Mouse (Mus musculus): ENCODE results near the gene Ddc. TPM values are rescaled to one million over a fixed set of nuclear protein-coding genes. Genes with fewer than 3 reads are reported as not detected.

Gene Ddc
- polyA plus RNA-seq, 1 experiment from 2014 or later = 4.9 TPM

DNA sequence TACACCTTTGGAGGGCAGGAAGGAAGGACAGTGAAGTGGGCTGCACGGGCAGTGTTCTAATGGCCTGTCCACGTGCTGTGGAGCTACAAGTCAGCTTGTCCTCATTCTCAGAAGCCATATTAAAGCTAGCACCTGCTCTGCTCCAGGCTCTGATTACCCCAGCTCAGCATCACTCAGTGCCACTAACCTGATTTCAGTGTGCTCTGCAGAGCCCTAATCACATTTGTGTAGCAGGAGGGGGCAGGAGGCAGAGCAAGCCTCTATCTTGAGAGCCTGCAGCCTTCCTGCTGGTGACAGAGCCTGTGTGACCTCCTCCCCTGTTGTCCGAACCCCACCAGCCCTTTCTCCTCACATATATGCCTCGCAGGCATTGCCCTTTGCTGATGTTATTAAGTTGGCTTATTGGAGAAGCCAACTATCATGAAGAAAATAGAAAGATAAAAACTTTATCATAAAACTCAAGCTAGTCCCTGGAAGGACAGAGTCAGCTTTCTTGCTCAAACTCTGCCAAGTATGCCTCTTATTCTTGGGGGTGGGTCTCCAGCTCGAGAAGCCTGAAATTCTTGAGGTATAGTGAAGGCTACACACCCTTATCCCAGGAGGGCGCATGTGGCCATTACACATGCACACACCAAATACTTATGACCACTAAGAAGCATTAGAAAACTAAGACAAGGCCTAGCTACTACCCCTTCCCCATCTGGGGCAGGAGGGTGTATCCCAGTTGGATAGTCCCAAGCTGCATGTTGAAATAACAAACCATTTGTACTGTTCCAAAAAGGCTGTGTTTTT lies 47.3 kb downstream of the Ddc start:
- H3K4me1 ChIP-seq = peaks cover 17% of the 10 kb centered on the region; the same call in 1 of the 2 replicates
- H3K9ac ChIP-seq = no peak overlapping the region
- H3K4me2 ChIP-seq (replicated peaks) = no peak overlapping the region
- no peak overlapping the region; the same call in 1 of the 2 replicates for H3K27ac ChIP-seq
- no peaks in the 10 kb centered on the region for H3K27me3 ChIP-seq (replicated peaks)
- no peaks in the 10 kb centered on the region for H3K9me3 ChIP-seq
- H3K36me3 ChIP-seq = no peaks in the 10 kb centered on the region
- WGBS = 57% methylated on average over 6 of the region's 6 CpGs
- H3K4me3 ChIP-seq = no peak overlapping the region
- ATAC-seq (ENCODE audit: low FRiP score, low read depth) = no peak

- ATAC-seq (ENCODE audit: low FRiP score, low read depth) = no peak
- H3K4me2 ChIP-seq (replicated peaks) = no peak overlapping the region
- peaks cover 15% of the 10 kb centered on the region; the same call in 1 of the 2 replicates for H3K4me1 ChIP-seq
Measured at GRCm38 (mm10) chr11:11849513-11850311, 48.2 kb downstream of the Ddc start.

GRCm38 (mm10) chr11:11848467-11848866 lies 49.5 kb downstream of the Ddc start:
- Histone ChIP-seq H3K4me3 (no peak overlapping the region), H3K36me3 (no peaks in the 10 kb centered on the region), H3K9me3 (no peaks in the 10 kb centered on the region), H3K27ac (no peak overlapping the region), H3K4me2 (replicated peaks) (no peak overlapping the region), H3K9ac (no peak overlapping the region), H3K4me1 (peaks cover 22% of the 10 kb centered on the region; the same call in 1 of the 2 replicates), H3K27me3 (replicated peaks) (no peaks in the 10 kb centered on the region)
- 92% methylated on average over 4 of the region's 4 CpGs for WGBS
- no peak for ATAC-seq (ENCODE audit: low FRiP score, low read depth)

More at GRCm38 (mm10) chr11:11849513-11850311, 48.2 kb downstream of the Ddc start:
- Histone ChIP-seq H3K9me3 (no peaks in the 10 kb centered on the region), H3K36me3 (no peaks in the 10 kb centered on the region), H3K9ac (no peak overlapping the region), H3K27ac (no peak overlapping the region), H3K4me3 (no peak overlapping the region), H3K27me3 (replicated peaks) (no peaks in the 10 kb centered on the region)
- 75% methylated on average over 13 of the region's 13 CpGs for WGBS

GRCm38 (mm10) chr11:11845044-11845443 lies 52.9 kb downstream of the Ddc start:
- no peak for ATAC-seq (ENCODE audit: low FRiP score, low read depth)
- H3K27ac ChIP-seq = no peak overlapping the region
- no peak overlapping the region for H3K4me3 ChIP-seq
- H3K9me3 ChIP-seq = no peaks in the 10 kb centered on the region
- no peaks in the 10 kb centered on the region for H3K36me3 ChIP-seq
- no peak overlapping the region for H3K4me2 ChIP-seq (replicated peaks)
- no peaks in the 10 kb centered on the region for H3K27me3 ChIP-seq (replicated peaks)
- H3K9ac ChIP-seq = no peak overlapping the region
- H3K4me1 ChIP-seq = peaks cover 13% of the 10 kb centered on the region; the same call in 1 of the 2 replicates
- 39% methylated on average over 8 of the region's 8 CpGs for WGBS

DNA sequence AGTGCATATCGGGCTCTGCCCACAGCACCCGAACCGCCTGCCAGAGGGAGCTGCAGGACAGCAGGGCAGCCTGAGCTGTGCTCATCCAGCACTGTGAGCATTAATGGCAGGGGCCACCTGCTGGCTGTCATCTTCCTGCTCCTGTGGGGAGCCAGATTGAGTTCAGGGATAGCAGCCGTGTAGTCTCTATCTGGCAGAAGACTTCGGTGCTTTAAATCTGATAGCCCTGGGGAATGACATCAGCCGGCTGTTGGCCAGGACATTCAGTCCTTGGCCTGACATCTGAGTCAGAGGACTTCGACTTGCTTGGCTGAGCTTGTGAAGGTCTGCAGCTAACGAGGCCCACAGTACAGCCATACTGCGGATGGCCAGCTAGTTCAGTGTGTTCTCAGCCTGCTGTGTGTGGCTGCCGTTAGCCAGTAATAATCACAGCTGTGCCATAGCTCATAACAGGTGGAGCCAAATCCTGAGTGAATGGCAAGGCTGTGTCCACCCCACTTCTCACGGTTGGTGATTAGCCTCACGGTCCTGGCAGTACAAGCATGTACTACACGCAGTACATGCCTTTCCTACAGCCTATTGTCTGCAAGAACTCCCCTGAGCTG lies 53.5 kb downstream of the Ddc start:
- Histone ChIP-seq H3K9ac (no peak overlapping the region), H3K27me3 (replicated peaks) (no peaks in the 10 kb centered on the region), H3K4me1 (peaks cover 13% of the 10 kb centered on the region; the same call in 1 of the 2 replicates), H3K4me2 (replicated peaks) (no peak overlapping the region), H3K36me3 (no peaks in the 10 kb centered on the region), H3K9me3 (no peaks in the 10 kb centered on the region), H3K27ac (no peak overlapping the region), H3K4me3 (no peak overlapping the region)
- WGBS = 39% methylated on average over 13 of the region's 13 CpGs
- ATAC-seq (ENCODE audit: low FRiP score, low read depth) = peak; percentile 62

DNA sequence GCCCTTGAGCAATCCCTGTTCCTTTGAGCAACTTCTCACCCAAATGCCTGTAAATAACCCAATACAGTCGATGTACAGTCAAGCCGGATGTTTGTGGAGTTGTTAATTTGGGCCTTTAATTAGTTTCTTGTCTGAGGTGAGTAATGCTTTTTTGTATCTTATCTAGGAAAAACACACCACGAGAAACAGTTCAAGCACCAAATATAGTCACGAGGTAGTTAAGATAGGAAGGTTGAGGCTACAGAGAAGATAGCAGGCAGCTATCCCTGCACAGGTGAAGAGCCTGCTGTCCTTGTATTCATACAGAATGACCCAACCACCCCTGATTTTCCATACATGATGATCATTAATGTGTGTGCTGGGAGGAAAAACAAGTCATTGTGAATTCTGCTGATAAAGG lies 56.4 kb downstream of the Ddc start:
- Histone ChIP-seq H3K36me3 (no peaks in the 10 kb centered on the region), H3K4me2 (replicated peaks) (no peak overlapping the region), H3K4me1 (peaks cover 17% of the 10 kb centered on the region), H3K9me3 (no peaks in the 10 kb centered on the region), H3K9ac (no peak overlapping the region), H3K4me3 (no peak overlapping the region), H3K27me3 (replicated peaks) (no peaks in the 10 kb centered on the region), H3K27ac (no peak overlapping the region)
- no peak for ATAC-seq (ENCODE audit: low FRiP score, low read depth)
- WGBS = 92% methylated on average over 4 of the region's 4 CpGs

DNA sequence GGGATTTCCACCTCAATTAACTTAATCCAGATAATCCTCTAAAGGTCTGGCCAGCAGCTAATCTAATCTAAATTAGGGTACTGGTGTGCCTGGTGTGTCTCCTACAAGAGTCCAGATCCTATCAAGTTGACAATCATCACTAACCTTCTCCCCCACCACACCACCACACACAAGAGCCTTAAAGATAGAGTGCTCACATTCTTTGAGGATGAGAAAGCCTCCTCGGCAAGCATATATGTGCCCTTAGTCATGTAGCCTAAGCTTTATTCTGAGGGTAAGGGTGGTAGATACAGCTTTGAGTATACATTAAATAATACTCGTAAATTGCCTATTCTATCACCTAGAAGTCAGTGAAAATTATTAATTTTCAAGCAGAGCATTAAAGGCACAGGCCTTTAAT lies 57.2 kb downstream of the Ddc start:
- 95% methylated on average over 2 of the region's 2 CpGs for WGBS
- Histone ChIP-seq H3K4me2 (replicated peaks) (no peak overlapping the region), H3K27ac (no peak overlapping the region), H3K27me3 (replicated peaks) (no peaks in the 10 kb centered on the region), H3K36me3 (no peaks in the 10 kb centered on the region), H3K9ac (no peak overlapping the region), H3K9me3 (no peaks in the 10 kb centered on the region), H3K4me3 (no peak overlapping the region), H3K4me1 (peaks cover 17% of the 10 kb centered on the region)
- ATAC-seq (ENCODE audit: low FRiP score, low read depth) = no peak

DNA sequence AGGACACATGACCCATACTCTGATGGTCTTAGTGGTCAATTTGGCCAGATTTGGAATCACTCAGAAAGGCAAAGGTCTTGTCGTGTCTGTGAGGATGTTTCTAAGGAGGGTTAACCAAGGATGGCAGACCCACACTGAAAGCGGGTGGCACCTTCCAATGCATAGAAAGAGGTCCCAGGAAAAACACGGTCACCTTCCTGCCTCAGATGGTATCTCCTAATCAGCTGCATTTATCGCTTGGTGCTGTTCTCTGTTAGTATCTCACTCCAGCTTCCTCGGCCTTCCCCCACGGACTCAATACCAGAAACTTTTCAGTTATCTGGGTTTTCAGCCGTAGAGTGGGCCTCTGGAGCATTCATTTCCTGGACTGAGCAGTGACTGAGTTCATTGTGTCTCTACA lies 58.1 kb downstream of the Ddc start:
- no peak overlapping the region for H3K9ac ChIP-seq
- H3K4me3 ChIP-seq = no peak overlapping the region
- no peaks in the 10 kb centered on the region for H3K36me3 ChIP-seq
- no peak overlapping the region for H3K27ac ChIP-seq
- H3K27me3 ChIP-seq (replicated peaks) = no peaks in the 10 kb centered on the region
- no peaks in the 10 kb centered on the region for H3K9me3 ChIP-seq
- peaks cover 13% of the 10 kb centered on the region for H3K4me1 ChIP-seq
- no peak overlapping the region for H3K4me2 ChIP-seq (replicated peaks)
- 90% methylated on average over 7 of the region's 7 CpGs for WGBS
- no peak for ATAC-seq (ENCODE audit: low FRiP score, low read depth)

- H3K4me1 ChIP-seq = peaks cover 14% of the 10 kb centered on the region
- no peaks in the 10 kb centered on the region for H3K27me3 ChIP-seq (replicated peaks)
- no peaks in the 10 kb centered on the region for H3K36me3 ChIP-seq
- no peaks in the 10 kb centered on the region for H3K9me3 ChIP-seq
- H3K4me3 ChIP-seq = no peak overlapping the region
- no peak overlapping the region for H3K27ac ChIP-seq
- 82% methylated on average over 5 of the region's 5 CpGs for WGBS
- H3K9ac ChIP-seq = no peak overlapping the region
- no peak for ATAC-seq (ENCODE audit: low FRiP score, low read depth)
- H3K4me2 ChIP-seq (replicated peaks) = no peak overlapping the region
Measured at GRCm38 (mm10) chr11:11837384-11837783, 60.6 kb downstream of the Ddc start.

DNA sequence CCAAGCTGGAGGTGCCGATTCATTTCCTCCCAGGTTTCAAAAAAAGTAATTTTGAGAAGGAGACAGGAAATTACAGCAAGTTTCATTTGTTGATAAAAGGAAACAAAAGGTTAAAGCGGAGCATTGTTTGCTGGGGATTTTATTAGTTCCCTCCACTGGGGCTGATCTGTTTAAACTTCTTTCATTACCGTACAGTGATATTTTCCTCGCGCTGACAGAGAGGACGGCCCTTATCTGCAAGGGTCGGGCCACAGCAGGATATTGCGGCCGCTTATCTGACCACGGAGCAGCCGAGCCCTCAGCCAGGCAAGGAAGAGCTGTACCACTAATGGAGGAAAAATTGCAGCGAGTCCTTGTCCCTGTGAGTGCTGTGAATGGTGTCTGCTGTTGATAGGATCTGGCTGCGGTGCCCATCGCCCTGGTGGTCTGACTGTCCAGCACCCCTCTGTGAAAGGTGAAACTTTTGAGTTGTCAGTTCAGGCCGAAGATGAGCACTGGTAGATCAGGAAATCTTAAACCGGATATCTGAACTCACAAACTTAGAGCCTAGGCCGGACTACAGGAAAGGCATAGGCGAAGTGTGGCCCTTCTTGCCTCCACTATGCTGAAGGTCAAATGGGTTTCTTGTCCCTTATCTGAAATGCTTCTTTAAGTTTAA lies 61.1 kb downstream of the Ddc start:
- H3K9me3 ChIP-seq = no peaks in the 10 kb centered on the region
- H3K4me3 ChIP-seq = no peak overlapping the region
- no peak overlapping the region; the same call in 1 of the 2 replicates for H3K4me2 ChIP-seq (replicated peaks)
- no peak overlapping the region for H3K9ac ChIP-seq
- WGBS = 54% methylated on average over 18 of the region's 18 CpGs
- H3K4me1 ChIP-seq = peaks cover 19% of the 10 kb centered on the region
- no peaks in the 10 kb centered on the region for H3K36me3 ChIP-seq
- H3K27ac ChIP-seq = no peak overlapping the region
- no peak for ATAC-seq (ENCODE audit: low FRiP score, low read depth)
- H3K27me3 ChIP-seq (replicated peaks) = no peaks in the 10 kb centered on the region

- Histone ChIP-seq H3K27me3 (replicated peaks) (no peaks in the 10 kb centered on the region), H3K9me3 (no peaks in the 10 kb centered on the region), H3K4me2 (replicated peaks) (no peak overlapping the region), H3K27ac (no peak overlapping the region), H3K4me3 (no peak overlapping the region), H3K9ac (no peak overlapping the region), H3K36me3 (no peaks in the 10 kb centered on the region), H3K4me1 (peaks cover 23% of the 10 kb centered on the region)
- no peak for ATAC-seq (ENCODE audit: low FRiP score, low read depth)
- WGBS = 55% methylated on average over 8 of the region's 8 CpGs
Measured at GRCm38 (mm10) chr11:11836262-11836661, 61.7 kb downstream of the Ddc start.

DNA sequence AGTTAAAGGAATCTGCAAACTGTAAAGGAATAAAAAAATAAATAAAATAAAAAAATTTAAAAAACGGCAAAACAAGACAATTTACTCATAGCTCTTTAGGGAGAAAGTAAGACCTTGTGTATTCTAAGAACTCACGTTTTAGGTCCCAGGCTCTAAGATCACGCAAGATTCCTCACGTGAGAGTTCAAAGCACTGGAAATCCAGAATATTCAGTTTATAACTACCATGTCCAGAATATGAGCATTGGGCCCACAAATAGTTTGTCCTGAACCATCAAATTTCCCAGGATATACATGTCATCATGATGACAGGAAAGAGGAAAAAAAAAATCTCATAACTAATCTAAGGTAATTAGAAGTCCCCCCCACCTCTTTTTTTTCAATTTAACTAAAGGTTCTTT lies 62.2 kb downstream of the Ddc start:
- no peak overlapping the region for H3K27ac ChIP-seq
- no peaks in the 10 kb centered on the region for H3K36me3 ChIP-seq
- H3K9ac ChIP-seq = no peak overlapping the region
- H3K4me3 ChIP-seq = no peak overlapping the region
- WGBS = 85% methylated on average over 4 of the region's 4 CpGs
- H3K4me1 ChIP-seq = peaks cover 27% of the 10 kb centered on the region
- no peak for ATAC-seq (ENCODE audit: low FRiP score, low read depth)
- no peaks in the 10 kb centered on the region for H3K9me3 ChIP-seq
- no peak overlapping the region for H3K4me2 ChIP-seq (replicated peaks)
- H3K27me3 ChIP-seq (replicated peaks) = no peaks in the 10 kb centered on the region
